Mouse (Mus musculus): ENCODE measurements around the gene Mfn1.

DNA sequence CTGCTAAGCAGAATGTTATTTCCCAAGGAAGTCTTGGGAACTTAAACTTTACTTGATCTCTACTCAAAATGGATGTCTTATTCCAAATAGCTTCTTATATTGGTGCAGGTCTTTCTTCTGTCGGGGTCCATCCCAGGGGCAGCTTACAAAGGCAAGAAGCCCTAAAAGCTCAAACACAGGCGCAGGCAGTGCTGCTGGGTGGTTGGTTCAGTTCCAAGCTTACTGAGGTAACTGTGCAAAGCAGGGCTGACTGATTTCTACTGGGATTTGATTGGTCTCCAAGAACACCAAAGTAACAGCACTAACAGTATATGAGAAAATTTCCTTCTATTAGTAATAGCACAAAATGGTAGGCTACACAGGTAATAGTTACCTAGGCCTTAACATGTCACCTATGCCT is 43.8 kb downstream of the Mfn1 start:
- TF ChIP-seq CTCF (IDR thresholded peaks at IDR 0.05; ENCODE audit: extremely low read depth, insufficient read depth, low read length): no peak
- no peak for TF ChIP-seq POLR2A (IDR thresholded peaks at IDR 0.05; ENCODE audit: extremely low read depth, insufficient read depth, low read length)
